Mouse (Mus musculus) heart, embryonic 10.5 days (tissue): ENCODE results near the gene Gm960. TPM values are rescaled to one million over a fixed set of nuclear protein-coding genes. Genes with fewer than 3 reads are reported as not detected.

ENCODE experiments used
- DNase-seq: peaks from one replicate; pipeline ENCODE4 v3.0.0-alpha.2; 2017; ENCODE audit warnings: low spot score
- H3K27ac ChIP-seq: fragments of 300-500 bp; sonication (generic); 2 replicates; pipeline ENCODE4 v1.5.1; 2016; ENCODE audit warnings: mild to moderate bottlenecking
- H3K27me3 ChIP-seq: fragments of 300-500 bp; sonication (generic); 2 replicates; pipeline ENCODE4 v1.6.1; 2016; ENCODE audit warnings: mild to moderate bottlenecking; ENCODE audit not compliant: poor library complexity, insufficient read depth, severe bottlenecking
- H3K36me3 ChIP-seq: fragments of 300-500 bp; sonication (generic); 2 replicates; pipeline ENCODE4 v1.6.1; 2016; ENCODE audit warnings: mild to moderate bottlenecking, moderate library complexity
- H3K4me1 ChIP-seq: fragments of 300-500 bp; sonication (generic); 2 replicates; pipeline ENCODE4 v1.6.1; 2016; ENCODE audit warnings: mild to moderate bottlenecking
- H3K4me3 ChIP-seq: fragments of 300-500 bp; sonication (generic); 2 replicates; pipeline ENCODE4 v1.5.1; 2016; ENCODE audit warnings: mild to moderate bottlenecking, moderate library complexity
- H3K9me3 ChIP-seq: fragments of 300-500 bp; sonication (generic); 2 replicates; pipeline ENCODE4 v1.6.1; 2016; ENCODE audit warnings: mild to moderate bottlenecking, moderate library complexity
- WGBS: fragments of 180-500 bp; shearing (Covaris S2); methylation state at CpG from one replicate; pipeline ENCODE4 v1.1.7; 2016; 5-methylcytosine and 5-hydroxymethylcytosine counted together
- polyA plus RNA-seq: library from polyadenylated mRNA; unstranded; fragments of >200 nt; fragmentation: Nextera tagmentation; extraction: Ambion mirVana; gene quantifications from 2 replicates; pipeline ENCODE4 v1.2.1, GENCODE M21; 2016

The Gm960 gene
- polyA plus RNA-seq, 1 experiment from 2014 or later, result 2.2 TPM

DNA sequence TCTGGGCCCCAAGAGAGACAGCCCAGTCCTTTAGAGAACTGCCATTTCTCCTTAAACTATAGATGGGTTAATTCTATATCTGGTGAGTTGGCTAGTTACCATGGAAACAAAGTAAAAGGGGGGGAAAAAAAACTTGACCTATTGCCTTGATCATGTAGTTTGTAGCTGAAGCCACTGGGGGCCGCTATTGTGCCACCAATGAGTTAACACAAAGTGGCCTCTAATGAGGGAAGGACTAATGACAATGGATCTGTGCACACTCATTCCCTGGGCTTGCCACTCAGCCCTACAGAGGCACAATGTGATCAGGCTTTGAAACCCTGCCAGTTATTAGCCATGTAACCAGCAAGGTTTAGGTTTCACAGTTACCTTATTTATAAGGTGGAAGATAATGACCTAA, 69.6 kb downstream of the Gm960 start:
- Histone ChIP-seq H3K27me3 (0 out of 2 replicates have a peak, but pooled peaks cover 3% of the 10 kb centered on the region), H3K4me1 (peaks cover 27% of the 10 kb centered on the region), H3K4me3 (no peak overlapping the region), H3K27ac (no peak overlapping the region), H3K9me3 (no peaks in the 10 kb centered on the region), H3K36me3 (peaks cover 4% of the 10 kb centered on the region)
- no peak for DNase-seq
- WGBS, result 0% methylated on average over 1 of the region's 1 CpGs

DNA sequence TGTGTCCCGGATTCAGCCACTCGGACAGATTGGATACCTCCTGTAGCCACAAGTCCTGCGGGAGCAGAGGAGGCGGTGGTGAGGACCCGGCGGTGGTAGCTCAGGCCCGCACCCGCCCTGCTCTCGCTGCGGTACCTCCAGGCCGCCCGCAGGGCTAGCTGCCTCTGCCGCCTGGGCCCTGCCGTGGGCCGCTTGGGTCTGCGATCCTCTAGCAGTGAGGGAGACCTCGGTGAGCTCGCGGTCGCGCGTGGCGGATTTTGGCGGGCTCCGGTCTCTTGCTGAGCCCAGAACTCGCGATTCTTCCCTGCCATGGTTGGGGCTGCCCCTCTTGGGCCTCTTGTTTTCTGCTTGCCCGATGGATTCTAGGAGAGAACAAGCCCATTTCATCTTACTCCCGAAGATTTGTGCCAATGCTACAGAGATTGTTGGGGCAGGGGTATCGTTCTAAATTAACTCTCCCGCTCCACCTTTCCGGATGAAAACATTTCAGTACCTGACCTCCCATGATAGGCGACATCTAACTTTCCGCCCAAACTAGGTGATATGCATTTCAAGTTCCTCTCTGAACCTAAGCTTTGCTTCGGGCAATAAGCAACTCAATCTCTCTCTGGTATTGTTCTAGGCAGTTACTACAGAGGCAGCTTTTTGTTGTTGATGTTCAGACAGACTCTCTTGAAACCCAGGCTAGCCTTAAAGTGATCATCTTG, 72.5 kb downstream of the Gm960 start:
- 2% methylated on average over 35 of the region's 35 CpGs for WGBS
- no peaks in the 10 kb centered on the region for H3K27me3 ChIP-seq
- peaks cover 33% of the 10 kb centered on the region for H3K36me3 ChIP-seq
- peak overlapping the region; percentile 89 for H3K4me3 ChIP-seq
- H3K27ac ChIP-seq, result peak overlapping the region; percentile 96
- H3K9me3 ChIP-seq, result no peaks in the 10 kb centered on the region
- peaks cover 27% of the 10 kb centered on the region for H3K4me1 ChIP-seq
- DNase-seq, result no peak

DNA sequence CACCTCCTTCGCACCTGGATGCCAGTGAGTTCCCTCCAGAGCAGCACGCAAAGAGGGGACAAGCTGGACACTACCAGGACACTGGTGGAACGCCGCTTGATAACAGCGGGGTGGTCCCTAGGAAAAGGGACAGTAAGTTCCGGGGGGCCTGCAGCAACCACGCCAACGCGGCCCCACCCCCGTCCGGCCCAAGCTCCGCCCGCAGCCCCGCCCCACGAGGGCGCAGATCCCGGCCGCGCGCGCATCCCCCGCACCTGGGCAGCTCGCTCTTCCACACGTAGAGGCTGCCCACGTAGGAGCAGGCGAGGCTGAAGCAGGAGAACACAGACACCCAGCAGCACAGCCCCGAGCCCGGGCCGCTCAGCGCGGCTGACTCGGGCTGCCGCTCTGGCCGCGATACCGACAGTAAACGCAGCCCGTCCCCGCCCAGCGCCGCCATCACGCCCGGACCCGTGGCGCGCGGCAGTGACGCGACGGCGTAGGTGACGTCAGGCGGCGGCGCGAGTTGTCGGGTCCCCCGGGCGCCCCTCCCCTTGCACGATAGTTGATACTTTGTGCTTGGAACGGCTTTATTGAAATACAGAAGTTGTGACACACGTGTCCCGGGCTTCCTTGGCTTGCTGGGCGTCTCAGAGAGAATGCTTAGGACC, 73.2 kb downstream of the Gm960 start, which contains the start of gene Rce1:
Rce1 (minus strand) TSS at position 463 of the 650 bp plus-strand sequence.
- Histone ChIP-seq H3K36me3 (peaks cover 38% of the 10 kb centered on the region), H3K4me3 (peak within 1 kb of the TSS; percentile 89), H3K4me1 (peaks cover 27% of the 10 kb centered on the region), H3K27me3 (no peaks in the 10 kb centered on the region), H3K9me3 (no peaks in the 10 kb centered on the region), H3K27ac (peak within 1 kb of the TSS; percentile 96)
- peak; percentile 93 for DNase-seq
- 1% methylated on average over 63 of the region's 64 CpGs for WGBS

DNA sequence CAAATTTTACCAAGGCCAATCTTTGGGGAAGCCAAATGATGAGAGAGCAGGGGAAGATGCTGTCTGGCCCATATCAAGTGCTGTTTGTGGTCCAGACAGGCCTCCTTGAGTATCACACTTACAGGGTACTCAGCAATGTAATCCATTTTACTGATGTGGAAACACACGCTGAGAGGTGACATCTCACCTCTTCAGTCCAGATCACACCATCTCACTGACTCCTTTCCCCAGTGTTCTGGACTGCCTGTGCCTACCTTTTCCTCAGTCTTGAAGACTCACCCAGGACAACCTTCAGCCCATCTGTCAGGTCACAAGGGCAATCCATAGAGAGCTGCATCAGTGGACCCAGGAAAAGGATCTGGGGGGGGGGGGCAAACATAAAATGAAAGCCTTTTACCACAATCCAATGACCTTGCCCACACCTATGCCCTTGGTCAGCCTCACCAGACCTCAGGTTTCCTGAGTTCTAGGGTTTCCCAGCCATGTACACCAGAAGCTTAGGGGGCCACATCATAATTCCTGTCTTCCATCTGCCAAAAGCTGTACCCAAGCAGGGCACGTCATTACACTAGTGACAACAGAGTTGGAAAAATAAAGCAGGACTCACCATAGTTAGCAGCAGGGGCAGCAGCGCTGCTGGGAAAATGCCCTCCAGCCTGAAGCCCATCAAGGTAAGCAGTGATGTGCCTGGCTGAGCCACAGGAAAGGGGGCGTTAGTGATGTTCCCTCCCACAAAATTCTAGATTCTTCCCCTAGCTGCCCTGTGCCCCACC, 73.9 kb downstream of the Gm960 start:
- peak; percentile 64 for DNase-seq
- peaks cover 27% of the 10 kb centered on the region for H3K4me1 ChIP-seq
- H3K36me3 ChIP-seq, result peaks cover 38% of the 10 kb centered on the region
- no peaks in the 10 kb centered on the region for H3K27me3 ChIP-seq
- peak overlapping the region; percentile 89 for H3K4me3 ChIP-seq
- 35% methylated on average over 4 of the region's 4 CpGs for WGBS
- peak overlapping the region; percentile 96 for H3K27ac ChIP-seq
- H3K9me3 ChIP-seq, result no peaks in the 10 kb centered on the region

DNA sequence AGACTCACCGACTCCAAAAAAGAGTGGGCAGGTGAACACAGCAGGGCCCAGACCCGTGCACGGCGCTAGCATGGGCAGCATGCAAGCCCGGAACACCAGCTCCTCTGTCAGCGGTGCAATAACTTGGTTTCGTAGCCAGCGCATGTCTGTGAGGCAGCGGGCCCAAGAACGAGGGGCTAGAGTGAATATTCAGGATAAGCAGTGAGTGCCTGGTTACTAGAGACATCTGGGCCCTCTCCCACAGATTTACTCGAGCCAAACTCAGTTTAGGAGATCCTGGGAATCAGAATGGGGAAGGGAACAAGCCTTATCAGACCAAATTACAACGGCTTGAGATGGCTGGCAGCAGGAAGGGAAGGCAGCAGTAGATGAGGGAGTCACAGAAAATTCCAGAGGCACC, 74.5 kb downstream of the Gm960 start:
- H3K27ac ChIP-seq, result no peak overlapping the region
- WGBS, result 89% methylated on average over 12 of the region's 12 CpGs
- peak; percentile 52 for DNase-seq
- no peaks in the 10 kb centered on the region for H3K27me3 ChIP-seq
- H3K4me1 ChIP-seq, result peaks cover 27% of the 10 kb centered on the region
- no peak overlapping the region for H3K4me3 ChIP-seq
- no peaks in the 10 kb centered on the region for H3K9me3 ChIP-seq
- peaks cover 38% of the 10 kb centered on the region for H3K36me3 ChIP-seq

DNA sequence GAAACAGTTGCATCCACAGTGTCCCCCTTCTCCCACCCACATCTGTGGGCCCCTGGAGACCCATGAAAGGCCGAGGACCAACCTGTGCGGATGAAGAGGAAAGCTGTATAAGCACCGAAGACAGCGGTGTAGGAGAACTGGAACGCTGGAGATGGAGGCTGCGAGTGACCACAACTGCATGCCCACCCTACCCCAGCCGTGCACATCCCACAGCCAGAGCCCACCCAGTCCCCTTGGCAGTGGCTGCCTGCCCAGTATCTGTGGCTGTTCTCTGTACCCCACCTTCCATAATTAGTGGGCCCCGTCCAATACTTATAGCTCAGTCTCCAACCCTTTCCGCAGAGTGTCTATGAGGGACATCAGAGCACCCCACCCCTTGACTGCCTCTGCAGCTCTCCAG, 75.0 kb downstream of the Gm960 start:
- Histone ChIP-seq H3K4me3 (no peak overlapping the region), H3K27ac (no peak overlapping the region), H3K27me3 (no peaks in the 10 kb centered on the region), H3K4me1 (peaks cover 28% of the 10 kb centered on the region), H3K36me3 (peaks cover 38% of the 10 kb centered on the region), H3K9me3 (no peaks in the 10 kb centered on the region)
- WGBS, result 90% methylated on average over 9 of the region's 9 CpGs
- DNase-seq, result peak; percentile 68

DNA sequence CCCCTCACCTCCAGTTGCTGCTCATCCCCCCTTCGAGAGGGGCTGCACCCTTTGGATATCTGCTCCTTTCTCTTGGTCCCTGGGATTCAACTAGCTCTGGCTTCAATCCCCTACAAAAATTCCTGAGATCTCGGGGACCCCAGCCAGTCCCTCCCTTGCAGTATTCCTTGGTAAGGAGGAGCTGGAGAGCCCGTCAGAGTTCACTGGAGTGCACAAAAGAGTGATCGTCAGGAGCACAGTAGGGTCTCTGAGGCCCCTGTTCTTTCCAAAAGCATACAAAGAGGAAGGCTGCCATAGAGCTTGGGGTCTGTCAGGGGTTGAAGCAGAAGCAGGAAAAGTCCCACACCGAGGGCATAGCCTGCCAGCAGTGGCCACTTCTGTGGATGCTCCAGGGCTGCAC, 75.7 kb downstream of the Gm960 start:
- peaks cover 38% of the 10 kb centered on the region for H3K36me3 ChIP-seq
- peak; percentile 66 for DNase-seq
- no peak overlapping the region for H3K27ac ChIP-seq
- H3K9me3 ChIP-seq, result no peaks in the 10 kb centered on the region
- H3K27me3 ChIP-seq, result peaks cover 2% of the 10 kb centered on the region; the same call in 1 of the 2 replicates
- 86% methylated on average over 5 of the region's 5 CpGs for WGBS
- no peak overlapping the region for H3K4me3 ChIP-seq
- peaks cover 32% of the 10 kb centered on the region for H3K4me1 ChIP-seq

DNA sequence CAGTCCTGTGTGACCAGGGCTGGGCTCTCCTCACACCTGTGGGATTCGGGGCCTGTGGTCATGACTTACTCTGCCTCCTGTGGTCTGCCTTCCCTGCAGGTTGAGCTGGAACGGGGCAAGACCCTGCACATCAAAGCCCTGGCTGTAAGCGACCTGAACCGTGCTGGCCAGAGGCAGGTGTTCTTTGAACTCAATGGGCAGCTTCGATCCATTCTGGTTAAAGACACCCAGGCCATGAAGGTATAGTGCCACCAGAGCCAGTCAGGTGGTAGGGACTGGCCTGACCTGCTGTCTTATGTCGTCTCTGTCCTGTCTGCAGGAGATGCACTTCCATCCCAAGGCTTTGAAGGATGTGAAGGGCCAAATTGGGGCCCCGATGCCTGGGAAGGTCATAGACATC, 77.7 kb downstream of the Gm960 start:
- H3K36me3 ChIP-seq, result peaks cover 38% of the 10 kb centered on the region
- WGBS, result 86% methylated on average over 7 of the region's 7 CpGs
- no peak overlapping the region for H3K27ac ChIP-seq
- H3K9me3 ChIP-seq, result no peaks in the 10 kb centered on the region
- H3K4me3 ChIP-seq, result no peak overlapping the region
- peaks cover 8% of the 10 kb centered on the region; the same call in 1 of the 2 replicates for H3K27me3 ChIP-seq
- no peak for DNase-seq
- peaks cover 22% of the 10 kb centered on the region for H3K4me1 ChIP-seq

DNA sequence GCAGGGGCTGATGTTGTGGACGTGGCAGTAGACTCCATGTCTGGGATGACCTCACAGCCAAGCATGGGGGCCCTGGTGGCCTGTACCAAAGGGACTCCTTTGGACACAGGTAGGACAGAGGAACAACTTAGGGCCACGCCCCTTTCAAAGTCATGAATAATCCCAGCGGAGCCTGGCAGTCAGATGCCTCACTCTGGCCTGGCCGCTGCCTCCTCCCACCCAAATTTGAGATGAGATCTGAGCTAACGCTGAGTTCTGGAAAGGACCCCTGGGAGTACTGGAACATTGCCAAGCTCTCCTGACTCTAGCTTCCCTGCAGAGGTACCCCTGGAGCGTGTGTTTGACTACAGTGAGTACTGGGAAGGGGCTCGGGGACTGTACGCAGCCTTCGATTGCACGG, 79.0 kb downstream of the Gm960 start:
- DNase-seq, result no peak
- H3K36me3 ChIP-seq, result peaks cover 38% of the 10 kb centered on the region
- no peaks in the 10 kb centered on the region for H3K9me3 ChIP-seq
- 84% methylated on average over 10 of the region's 10 CpGs for WGBS
- peaks cover 8% of the 10 kb centered on the region; the same call in 1 of the 2 replicates for H3K27me3 ChIP-seq
- H3K27ac ChIP-seq, result no peak overlapping the region
- no peak overlapping the region for H3K4me3 ChIP-seq
- peaks cover 21% of the 10 kb centered on the region for H3K4me1 ChIP-seq

DNA sequence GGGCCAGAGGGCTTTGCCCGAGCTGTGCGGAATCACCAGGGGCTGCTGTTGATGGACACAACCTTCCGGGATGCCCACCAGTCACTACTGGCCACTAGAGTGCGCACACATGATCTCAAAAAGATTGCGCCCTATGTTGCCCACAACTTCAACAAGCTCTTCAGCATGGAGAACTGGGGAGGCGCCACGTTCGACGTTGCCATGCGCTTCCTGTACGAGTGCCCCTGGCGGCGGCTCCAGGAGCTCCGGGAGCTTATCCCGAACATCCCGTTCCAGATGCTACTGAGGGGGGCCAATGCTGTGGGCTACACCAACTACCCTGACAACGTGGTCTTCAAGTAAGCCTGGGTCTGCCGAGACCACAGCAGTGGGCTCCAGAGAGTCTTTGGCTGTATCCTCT, 80.3 kb downstream of the Gm960 start:
- WGBS, result 33% methylated on average over 18 of the region's 18 CpGs
- Histone ChIP-seq H3K4me1 (peaks cover 27% of the 10 kb centered on the region), H3K4me3 (no peak overlapping the region), H3K27ac (no peak overlapping the region), H3K27me3 (peaks cover 8% of the 10 kb centered on the region; the same call in 1 of the 2 replicates), H3K9me3 (no peaks in the 10 kb centered on the region), H3K36me3 (peaks cover 40% of the 10 kb centered on the region)
- no peak for DNase-seq

DNA sequence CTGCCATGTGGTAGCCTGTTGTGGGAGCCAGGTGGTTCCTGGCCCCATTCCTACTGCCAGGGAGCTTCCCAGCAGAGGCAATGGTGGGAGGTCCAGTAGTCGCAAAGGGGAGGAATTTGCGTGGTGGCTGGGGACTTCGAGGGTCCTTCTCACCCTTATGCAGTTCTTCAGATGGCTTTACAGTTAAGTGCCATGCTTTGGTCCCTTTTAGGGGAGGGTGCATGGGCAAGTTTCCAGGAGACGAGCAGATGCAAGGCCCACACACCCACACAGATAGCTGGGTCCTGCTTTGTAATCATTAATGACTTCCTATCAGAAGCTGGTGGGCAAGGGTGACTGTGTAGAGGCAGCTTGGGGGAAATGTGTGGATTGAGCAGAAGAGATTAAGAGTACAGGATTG, 81.9 kb downstream of the Gm960 start:
- H3K4me1 ChIP-seq, result peaks cover 42% of the 10 kb centered on the region
- WGBS, result 33% methylated on average over 4 of the region's 4 CpGs
- no peak overlapping the region for H3K27ac ChIP-seq
- H3K27me3 ChIP-seq, result peaks cover 8% of the 10 kb centered on the region; the same call in 1 of the 2 replicates
- no peaks in the 10 kb centered on the region for H3K9me3 ChIP-seq
- no peak for DNase-seq
- no peak overlapping the region for H3K4me3 ChIP-seq
- peaks cover 40% of the 10 kb centered on the region for H3K36me3 ChIP-seq

DNA sequence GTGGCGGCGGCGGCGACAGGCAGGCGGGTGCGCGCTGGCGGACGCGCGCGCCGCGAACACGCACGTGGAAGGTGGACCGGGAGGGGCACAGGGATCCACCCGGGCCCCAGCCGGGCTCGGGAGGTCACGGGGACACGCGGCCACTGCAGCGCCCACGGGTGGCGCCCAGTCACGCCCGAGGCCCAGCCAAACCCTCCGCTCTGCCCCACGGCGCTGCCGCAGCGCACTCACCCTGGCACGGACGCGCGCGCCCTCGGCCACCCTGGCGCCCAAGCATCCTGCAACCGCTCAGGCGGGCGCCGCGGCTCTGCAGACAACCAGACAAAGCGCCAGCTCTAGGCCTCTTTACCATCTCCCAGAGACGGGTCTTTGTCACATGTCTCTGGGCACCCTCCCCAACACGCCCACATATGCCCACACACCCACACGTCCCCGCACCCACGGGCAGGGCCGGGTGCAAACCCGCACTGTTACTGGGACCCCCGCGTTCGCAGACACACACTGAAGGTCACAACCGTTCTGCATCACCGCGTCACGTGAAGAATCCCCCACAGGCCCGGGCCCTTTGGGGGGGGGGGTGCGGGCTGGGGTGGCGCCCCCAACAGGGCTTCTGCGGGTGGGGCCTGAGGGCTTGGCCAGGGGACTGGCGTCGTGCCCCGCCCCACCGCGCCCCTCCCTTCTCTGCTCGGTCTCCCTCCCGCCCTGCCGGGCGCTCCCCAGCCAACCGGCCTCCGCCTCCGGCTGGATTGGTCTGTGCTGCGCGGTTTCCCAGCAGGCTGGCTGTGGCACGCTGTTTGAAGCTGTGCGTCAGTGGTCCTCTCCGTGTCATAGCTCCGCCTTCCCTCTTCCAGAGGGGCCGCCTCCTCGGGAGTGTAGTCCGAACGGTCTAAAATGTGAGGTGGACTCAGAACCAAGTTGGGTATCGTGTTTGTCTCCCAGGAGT, 83.0 kb downstream of the Gm960 start, which contains the start of gene Lrfn4:
Lrfn4 (minus strand) TSS at position 517 of the 943 bp plus-strand sequence.
- H3K27me3 ChIP-seq, result peaks cover 8% of the 10 kb centered on the region; the same call in 1 of the 2 replicates
- peak within 1 kb of the TSS; percentile 98 for H3K27ac ChIP-seq
- H3K36me3 ChIP-seq, result peaks cover 33% of the 10 kb centered on the region
- no peaks in the 10 kb centered on the region for H3K9me3 ChIP-seq
- peak; percentile 97 for DNase-seq
- WGBS, result 1% methylated on average over 82 of the region's 87 CpGs
- peak within 1 kb of the TSS; percentile 92 for H3K4me3 ChIP-seq
- peaks cover 43% of the 10 kb centered on the region for H3K4me1 ChIP-seq
